Mouse (Mus musculus): ENCODE data around the gene Ptprcap.

DNA sequence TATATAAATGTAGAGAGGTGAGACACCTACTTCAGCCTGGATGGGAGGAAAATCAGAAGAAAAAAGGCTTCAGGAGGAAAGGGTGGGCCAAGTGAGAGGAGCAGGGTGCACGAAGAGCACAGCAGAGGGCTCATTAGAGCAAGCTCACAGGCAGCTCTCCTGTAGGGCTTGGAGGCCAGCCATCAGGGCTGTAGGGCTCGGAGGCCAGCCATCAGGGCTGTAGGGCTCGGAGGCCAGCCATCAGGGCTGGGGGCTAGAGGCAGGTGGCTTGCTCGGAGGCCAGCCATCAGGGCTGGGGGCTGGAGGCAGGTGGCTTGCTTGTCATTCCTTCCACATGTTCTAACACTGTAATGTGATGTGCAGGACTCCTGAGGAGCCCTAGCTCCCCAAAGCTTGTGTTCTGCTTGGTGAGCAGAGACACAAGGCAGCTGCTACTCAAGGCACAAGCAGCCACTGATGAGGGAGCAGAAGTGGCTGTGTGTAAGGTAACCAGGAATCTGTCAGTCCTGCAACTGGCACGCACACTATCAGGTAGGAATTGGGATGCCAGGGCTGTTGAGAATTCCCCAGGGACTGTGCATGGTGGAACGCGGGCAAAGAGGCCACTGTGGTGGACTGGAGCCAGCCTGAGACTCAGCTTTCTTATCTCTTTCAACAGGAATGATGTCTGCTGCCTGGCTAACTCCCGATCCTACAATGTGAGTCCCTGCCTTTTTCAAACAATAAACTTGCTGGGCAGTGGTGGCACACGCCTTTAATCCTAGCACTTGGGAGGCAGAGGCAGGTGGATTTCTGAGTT is 13.5 kb downstream of the Ptprcap start:
- no peak for TF ChIP-seq CTCF (IDR thresholded peaks at IDR 0.05; ENCODE audit: extremely low read depth, insufficient read length, insufficient replicate concordance, low read depth, low read length)
- no peak for TF ChIP-seq POLR2A (IDR thresholded peaks at IDR 0.05; ENCODE audit: low read depth, low read length)

Measured in small intestine, adult 2 months (tissue).